Mouse (Mus musculus) skeletal muscle tissue, adult 2 months (tissue): Measurements from ENCODE around the gene Madcam1.

Source experiments
- DNase-seq: peaks from one replicate; pipeline ENCODE4 v3.0.0-alpha.2; 2012; ENCODE audit warnings: low read depth, low spot score

The Madcam1 gene

GRCm38 (mm10) chr10:79709307-79709706 is 44.9 kb downstream of the Madcam1 start:
- DNase-seq = no peak

DNA sequence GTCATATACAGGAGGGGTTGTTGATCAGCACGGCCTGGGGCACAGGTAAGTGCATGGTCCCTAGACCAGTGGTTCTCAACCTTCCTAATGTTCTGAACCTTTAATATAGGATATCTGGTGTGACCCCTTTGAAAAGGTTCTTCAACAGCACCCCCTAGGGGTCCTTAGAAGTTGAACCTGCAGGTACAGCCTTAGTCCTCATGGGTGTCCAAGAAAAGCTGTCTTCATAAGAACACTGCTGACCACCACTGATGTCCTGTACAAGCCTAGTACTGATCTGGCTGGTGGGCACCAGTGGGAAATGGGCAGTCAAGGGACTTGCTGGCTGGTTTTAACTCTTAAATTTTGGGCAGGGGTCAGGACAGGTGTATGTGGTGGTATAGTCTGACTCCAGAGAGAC is 47.7 kb downstream of the Madcam1 start:
- DNase-seq = no peak

DNA sequence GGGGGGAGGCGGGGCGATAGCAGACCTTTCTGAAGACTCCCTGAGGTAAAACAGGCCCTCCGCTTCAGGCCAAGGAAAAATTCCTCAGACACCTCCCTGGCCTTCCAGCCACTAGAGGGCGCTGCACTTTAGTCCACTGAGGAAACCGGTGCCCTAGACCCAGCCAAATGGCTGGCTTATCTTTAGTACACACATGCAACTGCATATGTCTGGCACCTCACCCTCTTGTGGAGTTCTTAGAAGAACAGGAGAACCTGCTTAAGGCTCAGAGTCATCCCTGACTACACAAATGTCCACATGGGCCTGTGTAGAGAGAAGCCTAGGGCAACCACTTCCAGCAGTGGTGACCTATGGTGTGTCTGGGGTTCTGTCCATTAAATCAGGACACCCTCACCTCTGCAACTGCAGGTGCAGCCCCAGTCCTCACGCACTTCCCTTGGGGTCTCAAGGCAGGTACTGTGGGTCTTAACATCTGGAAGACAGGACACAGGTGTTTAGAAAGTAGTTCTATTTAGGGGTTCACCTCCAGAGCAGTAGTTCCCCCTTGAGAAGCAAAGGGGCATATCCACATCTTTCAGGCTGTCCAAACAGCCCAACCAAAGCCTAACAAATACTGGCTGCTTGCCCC is 48.3 kb downstream of the Madcam1 start:
- DNase-seq = peak; percentile 79

GRCm38 (mm10) chr10:79713163-79713562 is 48.8 kb downstream of the Madcam1 start:
- no peak for DNase-seq

- DNase-seq = no peak
Observed at GRCm38 (mm10) chr10:79714996-79715395, 50.6 kb downstream of the Madcam1 start.

DNA sequence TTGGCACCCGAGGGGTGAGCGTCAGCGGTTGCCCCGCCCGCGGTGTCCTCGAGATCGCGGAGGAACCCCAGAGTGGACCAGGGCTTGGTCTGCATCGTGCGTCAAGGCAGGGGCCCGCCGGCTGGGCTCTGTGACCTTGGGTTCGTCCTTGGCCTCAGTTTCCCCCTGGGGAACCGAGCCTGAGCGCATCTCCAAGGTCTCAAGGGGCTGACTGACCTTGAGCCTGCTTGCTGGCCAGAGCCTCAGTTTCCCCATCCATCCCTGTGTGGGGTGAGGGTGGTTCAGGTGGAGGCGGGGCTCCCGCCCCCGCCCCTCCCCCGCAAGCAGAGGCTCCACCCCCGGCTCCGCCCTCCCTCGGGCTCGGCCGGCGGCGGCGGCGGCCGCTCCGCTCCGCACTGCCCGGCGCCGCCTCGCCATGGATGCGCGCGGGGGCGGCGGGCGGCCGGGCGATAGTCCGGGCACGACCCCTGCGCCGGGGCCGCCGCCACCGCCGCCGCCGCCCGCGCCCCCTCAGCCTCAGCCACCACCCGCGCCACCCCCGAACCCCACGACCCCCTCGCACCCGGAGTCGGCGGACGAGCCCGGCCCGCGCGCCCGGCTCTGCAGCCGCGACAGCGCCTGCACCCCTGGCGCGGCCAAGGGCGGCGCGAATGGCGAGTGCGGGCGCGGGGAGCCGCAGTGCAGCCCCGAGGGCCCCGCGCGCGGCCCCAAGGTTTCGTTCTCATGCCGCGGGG is 52.1 kb downstream of the Madcam1 start, which contains the start of gene Hcn2:
Gene Hcn2, plus strand, starts transcription at position 381 of the 734 bp plus-strand sequence.
- no peak for DNase-seq

GRCm38 (mm10) chr10:79716988-79717355 is 52.6 kb downstream of the Madcam1 start:
- DNase-seq = no peak

DNA sequence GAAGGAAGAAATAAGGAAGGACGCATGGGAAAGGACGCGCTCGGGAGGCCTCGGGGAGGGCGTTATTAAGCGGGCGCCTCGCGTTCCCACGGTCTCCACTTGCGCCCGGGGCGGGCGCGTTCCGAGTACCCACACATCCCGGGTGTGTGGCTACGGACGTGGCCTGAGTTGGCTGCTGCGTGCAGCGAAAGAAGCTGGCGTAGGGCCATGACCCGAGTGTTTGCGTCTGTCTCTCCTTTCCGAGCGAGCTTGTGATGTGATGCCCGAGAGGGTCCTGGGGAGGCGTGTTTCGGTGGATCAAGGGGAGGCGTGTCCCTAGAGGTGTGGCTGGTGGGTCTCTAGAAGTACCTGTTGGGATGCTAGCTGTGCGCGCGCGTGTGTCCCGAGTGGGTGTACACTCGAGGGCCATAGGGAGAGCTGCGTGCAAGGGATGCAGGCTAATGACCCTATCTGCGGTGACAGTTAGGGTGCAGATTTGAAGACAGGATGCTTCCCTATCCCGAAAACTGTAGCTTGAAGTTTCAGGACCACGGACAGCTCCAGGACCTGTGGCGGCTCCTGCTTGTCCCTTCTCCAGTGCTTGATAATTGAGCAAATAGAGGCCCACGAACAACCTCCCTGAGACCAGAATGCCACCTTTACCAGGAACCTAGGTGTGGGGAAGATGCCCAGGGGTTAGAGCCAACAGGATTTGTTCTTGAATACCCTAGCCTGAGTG is 53.4 kb downstream of the Madcam1 start:
- no peak for DNase-seq
